Mouse (Mus musculus): ENCODE data around the gene Mki67.

Gene Mki67

DNA sequence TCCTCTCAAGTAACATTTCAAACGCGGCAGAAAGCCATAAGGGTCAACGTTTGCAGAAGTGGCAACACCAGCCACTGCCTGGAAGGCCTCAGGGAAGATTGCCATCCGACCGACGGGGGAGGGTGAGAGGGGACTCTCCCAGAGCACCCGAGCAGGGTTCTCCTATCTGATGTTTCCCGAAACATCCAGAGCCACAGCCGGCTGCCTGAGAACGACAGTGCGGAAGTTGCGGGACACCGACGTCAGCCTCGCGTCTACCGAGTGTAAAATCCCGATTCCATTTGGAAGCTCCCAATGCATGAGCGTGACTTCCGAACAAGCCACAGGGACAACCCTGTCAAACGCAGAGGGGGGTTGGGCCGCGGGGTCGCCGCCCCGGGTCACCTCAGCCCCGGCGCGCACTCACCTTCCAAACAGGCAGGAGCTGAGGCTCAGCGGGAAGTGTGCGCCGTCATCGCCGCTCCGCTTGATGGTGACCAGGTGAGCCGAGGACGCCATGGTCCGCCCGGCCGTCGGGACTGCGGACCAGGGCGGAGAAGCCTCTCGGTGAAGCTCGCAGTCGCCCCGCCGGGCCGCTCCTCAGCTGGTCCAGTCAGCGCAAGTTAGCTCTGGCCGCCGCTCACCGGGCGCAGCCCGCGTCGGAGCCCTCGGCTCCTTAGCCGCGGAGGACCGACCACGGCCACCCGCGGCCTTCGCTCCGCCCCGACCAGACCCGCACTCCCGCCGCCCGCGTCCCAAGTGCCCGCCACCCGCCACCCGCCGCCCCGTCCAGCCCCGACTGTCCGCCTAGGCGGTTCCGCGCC, at the start of gene Mki67:
Mki67 (minus strand) TSS at position 720 of the 803 bp plus-strand sequence.
- peak; percentile 44 for DNase-seq

DNA sequence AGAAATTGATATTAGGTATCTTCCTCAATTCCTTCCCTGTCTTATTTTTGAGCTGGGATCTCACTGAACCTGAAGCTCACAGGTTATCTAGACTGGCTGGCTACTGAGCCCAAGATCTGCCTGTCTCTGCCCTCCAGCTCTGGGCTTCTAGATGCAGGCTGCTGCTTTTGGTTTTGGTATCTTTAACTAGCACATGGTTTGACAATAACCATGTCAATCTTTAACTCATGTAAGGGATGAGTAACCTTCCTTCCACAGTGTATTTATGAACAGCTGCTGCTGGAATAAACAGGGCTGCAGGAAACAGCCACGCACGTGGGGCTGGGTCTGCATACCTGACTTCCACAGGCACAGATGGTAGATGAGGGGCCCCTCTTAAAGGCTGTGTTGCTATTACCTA, 47.1 kb upstream of the Mki67 start:
- DNase-seq = no peak

DNA sequence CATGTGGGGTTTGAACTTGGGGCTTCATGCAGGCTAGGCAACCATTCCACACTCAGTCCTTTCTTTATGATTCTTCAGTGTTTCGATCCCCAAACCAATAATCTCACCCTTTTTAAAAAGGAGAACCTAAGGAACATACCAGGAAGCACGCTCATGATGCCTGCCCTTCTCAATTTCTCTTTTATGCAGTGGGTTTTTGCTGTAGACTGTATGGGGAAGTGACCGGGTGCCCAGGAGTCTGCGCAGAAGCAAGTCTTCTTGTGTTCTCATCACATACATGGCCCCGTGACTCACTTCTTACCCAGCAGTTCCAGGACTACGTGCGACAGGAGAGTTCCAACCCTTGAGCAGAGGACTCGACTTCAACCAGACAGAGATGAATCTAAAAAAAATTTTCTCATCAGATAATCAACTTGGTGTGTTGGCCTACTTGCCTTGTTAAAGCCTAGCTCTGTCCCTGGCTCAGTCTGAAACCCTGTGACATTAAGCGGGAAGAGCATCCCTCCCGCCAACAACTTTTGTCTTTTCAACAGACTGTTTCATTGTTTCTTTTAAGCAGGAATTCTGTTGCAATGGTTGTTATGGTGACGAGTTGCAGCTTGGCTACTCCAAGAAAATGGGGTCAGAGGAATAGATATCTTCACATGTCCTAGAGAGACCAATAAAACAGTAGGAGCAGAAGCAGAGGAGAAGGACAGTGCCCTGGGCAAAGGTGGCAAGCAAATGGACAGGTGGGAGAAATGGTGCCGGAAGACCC, 42.8 kb upstream of the Mki67 start:
- DNase-seq = no peak

DNA sequence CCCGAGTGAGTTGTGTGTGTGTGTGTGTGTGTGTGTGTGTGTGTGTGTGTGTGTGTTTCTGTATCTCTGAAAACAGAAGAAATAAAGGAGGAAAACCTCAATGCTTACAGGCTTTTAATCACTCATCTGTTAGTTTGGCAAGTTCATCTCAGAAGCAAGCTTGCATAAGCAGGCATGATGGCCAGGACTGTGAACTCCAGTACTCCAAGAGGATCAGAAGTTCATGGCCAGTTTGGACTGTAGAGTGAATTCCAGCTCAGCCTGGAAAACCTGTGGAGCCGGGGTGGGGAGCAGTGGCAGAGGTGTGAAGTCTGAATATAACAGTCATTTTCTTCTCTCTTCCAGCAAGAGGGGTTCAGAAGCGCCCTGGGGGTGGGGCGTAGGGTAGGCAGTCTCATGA, 42.0 kb upstream of the Mki67 start:
- no peak for DNase-seq

DNA sequence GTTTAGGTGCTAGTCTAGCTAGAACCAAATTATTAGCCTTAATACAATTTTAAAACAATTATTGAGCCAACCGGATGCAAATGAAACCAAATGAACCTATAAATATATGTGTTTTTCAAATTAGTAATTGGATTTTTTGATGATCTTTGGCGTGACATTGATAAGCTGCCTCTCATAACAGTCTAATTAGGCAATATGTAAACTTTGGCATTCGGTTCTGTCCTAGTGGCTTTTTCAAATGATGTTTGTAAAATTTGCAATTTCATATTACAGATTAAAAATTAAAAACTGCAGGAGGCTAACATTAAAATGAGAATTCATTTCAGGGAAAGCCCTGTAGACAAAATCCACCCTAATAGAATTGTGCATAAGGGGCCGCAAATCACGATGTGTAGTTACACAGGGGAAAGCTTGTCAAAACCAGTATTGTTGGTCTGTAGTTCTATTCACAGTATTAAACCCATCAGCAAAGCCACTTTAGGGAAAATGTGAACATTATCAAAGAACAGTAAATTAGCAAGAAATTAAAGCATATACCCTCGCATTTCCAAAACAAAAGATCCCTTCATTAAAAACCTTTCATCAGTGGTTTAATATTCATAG, 40.9 kb upstream of the Mki67 start:
- no peak for DNase-seq

DNA sequence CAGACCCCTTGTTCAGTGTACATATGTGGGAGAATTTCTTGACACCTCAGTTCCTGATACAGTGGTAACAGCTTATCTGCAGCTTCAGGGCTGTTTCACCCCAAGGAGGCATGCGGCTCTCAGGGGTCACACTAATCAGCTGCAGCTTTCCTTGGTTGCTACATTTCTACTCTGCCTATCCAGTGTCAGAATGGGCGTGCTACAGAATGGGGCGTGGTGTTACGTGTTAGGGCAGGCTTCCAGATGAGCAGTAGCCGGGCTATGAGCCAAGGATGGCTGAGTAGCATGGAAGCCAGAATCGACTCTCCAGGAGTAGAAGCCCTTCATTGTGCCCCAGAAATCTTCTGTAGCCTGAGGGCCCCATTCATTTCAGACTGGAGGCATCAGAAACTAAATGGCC, 32.8 kb upstream of the Mki67 start:
- no peak for DNase-seq

DNA sequence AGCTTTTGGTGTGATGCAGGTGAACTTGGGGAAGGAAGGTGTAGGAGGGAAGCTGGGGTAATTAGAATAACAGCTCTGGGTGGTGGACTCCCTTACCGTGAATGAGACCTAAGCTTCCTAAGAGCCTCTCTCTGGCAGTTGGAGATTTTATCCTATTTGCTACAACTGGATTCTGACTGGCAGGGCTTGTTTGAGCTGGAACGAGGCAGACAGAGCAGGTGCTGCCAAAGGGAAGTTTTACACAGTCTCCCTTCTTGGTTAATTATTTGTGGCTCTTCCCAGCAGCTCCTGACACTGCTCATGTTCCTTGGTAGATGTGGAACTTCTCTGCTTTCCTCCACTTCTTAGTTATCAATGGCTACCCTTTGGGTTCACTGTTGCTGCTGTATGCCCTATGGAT, 30.9 kb upstream of the Mki67 start:
- DNase-seq = no peak

DNA sequence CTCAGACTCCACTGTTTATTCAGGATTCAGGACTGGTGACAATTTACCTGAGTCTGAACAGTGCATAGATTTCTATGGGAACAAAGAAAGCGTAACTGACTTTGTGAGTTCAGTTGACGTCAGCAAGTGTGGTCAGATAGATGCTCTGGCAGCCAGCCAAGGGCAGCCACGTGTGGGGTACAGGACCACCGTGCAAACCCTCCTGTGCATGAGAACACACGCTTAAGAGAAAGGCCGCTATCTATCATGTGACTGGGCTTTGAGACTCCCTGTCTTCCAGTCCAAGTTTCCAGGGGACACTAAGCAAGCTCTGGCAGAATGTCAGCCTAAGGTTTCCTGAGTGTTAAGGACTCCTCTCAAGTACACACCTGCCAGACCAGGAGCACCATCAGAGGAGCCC, 30.4 kb upstream of the Mki67 start:
- DNase-seq = no peak

DNA sequence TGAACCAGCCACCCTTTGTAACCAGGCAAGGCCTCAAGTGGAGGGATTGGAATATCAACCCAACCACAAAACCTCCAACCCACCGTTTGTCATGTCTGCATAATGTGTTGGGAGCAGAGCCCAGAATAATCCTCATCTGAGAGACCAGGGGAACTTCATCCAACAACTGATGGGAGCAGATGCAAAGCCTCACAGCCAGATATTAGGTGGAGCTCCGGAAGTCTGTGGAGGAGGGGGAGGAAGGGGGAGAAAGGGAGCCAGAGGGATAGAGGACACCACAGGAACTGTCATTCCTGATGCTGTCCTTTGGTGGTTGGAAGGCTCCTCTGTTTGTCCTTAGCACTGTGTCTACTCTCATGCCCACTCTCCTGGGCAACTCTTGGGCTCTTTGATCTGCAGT, 28.9 kb upstream of the Mki67 start:
- DNase-seq = no peak

DNA sequence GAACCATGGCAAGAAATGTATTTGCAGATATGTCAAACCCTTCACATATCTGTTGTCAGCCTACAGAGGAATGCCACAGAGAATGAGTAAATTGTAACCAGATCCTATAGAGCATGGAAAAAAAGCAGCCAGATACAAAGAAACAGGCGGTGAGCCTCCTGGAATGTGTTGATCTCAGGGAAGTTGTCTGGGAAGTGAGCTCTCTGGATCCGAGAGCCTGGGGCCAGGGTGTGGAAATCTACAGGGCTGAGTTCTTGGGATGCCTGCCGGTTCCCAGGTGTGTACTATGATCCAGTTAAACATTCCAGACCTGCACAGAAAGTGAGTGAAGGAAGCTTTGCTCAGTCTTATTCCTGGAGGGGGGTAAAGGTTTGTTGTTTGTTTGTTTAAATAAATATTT, 24.3 kb upstream of the Mki67 start:
- no peak for DNase-seq

DNA sequence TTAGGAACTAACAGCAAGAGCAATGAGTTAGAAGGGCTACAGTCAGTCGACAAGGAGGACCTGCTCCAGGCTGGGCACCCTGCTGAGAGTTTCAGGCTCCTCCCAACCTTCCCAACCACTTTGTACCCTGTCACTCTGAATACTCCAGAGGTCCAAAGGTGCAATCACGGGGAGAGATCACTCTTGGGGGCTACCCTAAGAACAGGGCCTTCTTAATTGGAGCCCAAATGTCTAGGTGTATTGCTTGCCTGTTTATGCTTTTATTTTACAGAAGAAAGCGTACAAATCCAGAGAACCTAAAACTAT, 20.4 kb upstream of the Mki67 start:
- no peak for DNase-seq

DNA sequence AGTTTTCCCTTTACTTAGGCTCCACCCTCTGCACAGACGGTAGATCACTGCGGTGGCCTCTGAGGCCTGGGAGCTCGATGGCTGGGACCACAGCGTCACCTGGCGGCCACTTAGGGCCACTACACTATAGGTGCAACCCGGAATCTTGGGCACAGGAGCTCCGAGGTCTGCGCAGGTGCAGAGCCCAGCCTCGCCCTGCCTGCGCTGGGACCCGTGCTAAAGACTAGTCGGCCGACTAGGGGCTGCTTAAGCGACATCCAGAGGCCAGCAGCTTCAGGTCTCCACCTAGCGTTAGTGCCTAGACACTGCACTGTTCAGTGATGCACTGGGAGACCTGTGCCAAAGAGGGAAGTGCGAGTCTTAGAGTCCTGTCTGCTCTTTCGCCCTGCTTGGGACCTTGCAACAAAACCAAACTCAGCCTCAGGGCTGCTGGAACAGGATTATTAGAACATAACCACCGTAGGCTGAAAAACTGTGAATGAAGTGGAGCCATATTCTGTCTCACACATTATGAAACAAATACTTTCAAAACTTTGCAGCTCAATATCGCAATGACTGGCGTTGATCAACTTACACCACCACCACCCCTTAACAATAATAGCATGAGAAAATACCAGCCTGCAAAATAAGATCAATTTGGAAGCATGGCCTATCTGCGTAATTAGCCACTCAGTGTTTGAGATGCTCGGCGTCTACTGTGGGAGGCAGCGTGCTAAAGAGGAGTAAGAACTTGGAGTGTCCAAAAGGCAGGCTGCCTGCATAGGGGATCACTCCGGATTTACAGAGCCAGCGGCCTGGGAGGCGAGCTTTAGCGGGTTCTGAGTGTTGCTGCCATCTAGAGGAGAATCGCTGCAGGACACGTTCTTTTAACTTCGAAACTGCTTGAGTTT, 19.8 kb upstream of the Mki67 start:
- peak; percentile 94 for DNase-seq

DNA sequence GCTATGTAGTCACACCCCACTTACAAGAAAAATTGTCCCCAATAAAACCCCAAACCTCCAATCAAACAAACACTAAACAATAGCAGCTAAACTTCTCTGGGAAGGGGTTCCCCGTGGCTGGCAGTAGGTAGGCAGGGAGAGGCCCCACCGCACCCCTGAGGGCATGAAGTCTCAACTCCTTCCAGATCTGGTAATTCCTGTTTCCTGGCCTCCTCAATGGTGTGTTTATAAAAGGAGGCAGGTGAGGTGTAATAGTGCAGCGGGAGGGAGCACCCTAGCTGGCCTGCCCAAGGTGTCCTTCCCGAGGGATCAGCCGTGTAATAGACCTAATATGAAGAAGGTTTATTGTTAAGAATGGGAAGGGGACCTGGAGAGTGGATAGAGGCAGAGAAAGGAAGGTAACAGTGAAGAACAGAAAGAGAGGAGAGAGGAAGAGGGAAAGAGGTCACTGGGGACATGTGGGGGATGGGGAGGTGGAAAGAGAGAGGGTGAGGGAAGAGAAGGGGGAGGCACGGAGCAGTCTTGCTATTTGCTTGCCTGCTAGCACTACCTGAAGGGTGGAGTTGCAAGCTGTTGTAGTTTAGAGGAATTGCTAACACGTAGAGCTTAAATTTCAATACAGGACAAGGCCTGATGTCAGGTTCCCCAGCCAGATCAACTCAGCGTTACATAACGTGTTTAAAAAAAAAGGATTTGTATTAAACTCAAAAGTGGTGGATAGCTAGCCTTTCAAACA, 18.9 kb upstream of the Mki67 start:
- no peak for DNase-seq

DNA sequence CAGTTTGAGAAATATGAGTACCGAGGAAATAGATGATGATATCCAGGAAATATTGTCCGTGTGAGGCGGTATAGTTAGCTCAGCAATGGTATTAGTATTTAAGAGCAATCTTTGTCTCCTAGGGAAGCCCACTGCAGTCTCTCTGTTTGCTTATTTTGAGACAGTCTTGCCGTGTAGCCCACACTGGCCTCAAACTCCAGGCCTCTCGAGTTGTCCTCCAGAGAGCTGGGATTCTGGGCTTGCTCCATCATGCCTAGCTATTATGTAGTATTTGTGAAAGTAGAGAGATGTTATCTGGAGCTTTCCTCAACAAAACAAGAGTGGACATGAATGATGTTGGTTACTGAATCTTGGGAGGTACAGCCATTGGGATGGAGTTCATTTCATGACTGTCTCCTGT, 18.2 kb upstream of the Mki67 start:
- DNase-seq = no peak

DNA sequence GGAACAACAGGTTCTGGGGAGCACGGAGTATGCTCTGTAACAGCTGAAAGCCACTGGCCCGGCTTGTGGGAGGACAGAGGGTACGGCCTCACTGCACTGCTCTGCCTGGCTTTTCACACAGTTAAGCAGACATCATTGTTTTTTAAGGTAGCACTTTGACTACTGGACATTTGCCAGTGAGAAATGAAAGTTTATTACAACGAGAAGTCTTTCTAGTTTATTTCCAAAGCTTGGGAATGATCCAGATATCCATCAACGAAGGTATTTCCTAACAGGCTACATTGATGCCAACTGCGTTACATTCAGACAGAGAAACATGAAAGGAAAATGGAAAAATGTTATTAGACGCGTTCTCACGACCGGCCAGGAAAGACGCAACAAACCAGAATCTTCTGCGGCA, 11.9 kb upstream of the Mki67 start:
- no peak for DNase-seq

DNA sequence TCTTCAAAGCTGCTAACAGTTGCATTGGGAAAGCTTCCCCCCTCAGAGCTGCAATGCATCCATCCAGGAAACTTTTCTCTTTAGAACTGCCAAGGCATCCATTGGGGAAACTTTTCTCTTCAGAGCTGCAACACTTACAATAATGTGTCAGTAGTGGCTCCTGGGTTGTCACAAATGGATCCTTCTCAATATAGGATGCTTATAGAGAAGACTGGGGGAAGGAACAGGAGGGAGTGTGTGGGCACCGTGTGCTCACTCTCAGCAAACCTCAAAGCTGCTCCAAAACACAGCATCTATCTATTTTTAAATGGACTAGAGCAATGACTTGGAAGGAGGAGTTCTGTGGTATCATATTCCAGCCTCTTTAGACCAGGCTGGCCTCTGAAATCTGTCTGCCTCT, 10.5 kb upstream of the Mki67 start:
- DNase-seq = no peak

DNA sequence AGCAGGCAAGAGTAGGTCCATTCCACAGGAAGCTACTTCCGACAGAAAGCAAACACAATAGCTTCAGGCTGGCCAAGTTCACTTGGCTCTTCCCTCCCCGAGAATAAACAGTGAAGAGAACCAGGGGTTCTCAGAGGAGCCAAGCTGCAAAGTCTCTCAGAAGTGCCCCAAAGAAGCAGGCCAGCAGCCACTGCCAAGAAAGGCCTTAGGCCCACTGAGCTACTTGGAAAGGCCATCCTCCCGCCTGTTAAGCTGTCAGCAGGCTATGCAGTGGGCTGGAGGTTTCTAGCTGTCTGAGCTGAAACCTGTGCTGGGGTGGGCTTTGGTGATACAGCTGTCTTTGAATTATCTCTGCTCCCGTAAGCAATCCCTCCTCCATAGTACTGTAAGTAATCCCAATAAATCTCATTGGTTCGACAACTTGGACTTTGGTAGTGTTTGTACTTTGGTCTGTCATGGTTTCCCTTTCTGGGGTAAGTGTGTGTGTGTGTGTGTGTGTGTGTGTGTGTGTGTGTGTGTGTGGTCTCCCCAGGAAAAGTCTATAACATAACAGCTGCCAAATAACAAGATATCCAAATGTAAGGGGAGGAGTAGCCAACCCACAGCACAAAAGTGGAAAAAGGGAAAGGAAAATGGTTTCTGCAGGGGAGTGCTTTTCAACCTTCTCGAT, 7.6 kb upstream of the Mki67 start:
- no peak for DNase-seq

DNA sequence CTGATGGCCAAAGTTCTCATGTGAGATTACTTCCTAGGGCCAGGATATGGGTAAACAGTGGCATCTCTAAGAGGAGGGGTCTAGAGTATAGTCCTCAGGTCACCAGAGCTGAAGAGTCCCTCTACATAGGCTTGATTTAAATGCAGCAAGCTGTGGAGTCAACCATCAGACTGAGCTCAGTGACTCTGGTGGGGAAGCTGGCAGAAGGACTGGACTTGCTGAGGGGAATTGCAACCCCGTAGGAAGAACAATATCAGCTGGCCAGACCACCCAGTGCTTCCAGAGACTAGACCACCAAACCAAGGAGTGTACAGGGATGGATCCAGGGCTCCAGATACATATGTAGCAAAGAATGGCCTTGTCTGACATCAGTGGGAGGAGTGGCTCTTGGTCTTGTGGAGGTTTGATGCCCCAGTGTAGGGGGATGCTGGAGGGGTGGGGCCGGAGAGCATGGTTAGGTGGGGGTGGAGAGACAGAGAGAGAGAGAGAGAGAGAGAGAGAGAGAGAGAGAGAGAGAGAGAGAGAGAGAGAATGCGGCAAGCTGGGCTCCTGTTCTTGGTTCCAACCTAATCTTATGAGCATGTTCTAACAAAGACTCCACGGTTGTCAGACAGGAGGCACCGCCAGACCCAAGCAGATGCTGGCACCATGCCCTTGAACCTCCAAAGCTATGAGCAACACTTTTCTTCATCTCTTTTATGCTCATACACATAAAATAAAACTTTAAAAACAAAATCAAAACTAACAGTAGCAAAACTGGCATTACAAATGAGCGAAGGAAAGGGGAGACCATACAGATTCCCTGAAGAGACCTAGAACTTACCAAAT, 6.1 kb upstream of the Mki67 start:
- DNase-seq = no peak

DNA sequence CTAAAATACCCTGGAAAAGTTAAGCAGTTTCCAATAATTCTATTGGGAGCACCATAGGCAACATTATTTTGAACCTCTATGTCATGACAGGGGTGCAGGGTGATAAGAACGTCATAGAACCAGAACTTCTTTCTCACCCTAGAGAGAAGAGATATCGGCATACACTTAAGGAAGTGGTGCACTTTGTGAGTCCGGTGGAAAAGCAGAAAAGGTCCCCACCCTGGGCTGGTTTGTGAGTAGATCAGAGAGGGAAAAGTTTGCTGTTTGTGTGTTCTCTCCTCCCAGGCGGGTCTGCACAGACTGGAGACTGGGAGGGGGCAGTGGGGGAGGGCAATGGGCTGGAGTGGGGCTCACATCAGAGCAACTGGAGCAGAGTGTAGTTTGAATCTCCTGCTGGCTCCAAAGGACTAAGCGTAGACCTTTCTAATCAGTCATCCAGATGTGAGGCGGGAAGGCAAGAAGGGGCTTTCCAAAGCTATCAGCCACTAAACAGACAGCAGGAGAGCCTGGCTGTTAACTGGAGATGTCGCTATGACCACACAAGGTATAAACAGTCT, 5.4 kb upstream of the Mki67 start:
- no peak for DNase-seq

DNA sequence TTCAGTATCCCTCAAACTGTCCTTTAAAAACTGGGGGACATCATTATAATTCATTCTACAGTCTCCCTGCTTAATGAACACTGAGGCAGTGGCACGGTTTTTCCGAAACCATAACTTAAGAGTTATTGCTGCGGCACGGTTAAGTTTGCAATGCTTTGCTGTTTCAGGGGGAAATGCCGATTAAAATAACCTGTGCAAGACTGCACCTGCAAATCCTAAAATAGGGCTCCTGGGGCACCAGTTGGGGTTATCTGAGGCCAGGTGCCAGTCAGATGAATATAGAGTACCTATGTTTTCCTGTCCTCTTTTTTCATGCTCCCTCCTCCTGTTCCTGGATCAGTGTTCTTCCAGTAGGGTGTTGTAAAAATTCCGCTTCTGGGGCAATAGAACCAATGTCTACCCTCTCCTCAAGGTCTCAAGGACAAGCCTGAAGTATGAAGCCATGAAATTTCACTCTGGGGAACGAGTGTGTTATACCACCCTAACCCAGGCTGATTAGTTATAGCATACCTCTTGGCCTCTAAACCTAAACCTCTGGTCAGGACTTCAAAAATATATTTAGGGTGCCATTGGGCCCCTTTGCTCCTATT, 902 bp upstream of the Mki67 start:
- DNase-seq = peak; percentile 37

Data from thymus, postnatal 25 days (tissue).